Mouse (Mus musculus): ENCODE data around the gene Elmsan1.

Gene Elmsan1

GRCm38 (mm10) chr12:84192741-84193641, 25.7 kb downstream of the Elmsan1 start:
- peak; percentile 68 for DNase-seq (ENCODE audit: low spot score)

- no peak for DNase-seq (ENCODE audit: low spot score)
These were observed 26.4 kb downstream of the Elmsan1 start for GRCm38 (mm10) chr12:84192280-84192679.

DNA sequence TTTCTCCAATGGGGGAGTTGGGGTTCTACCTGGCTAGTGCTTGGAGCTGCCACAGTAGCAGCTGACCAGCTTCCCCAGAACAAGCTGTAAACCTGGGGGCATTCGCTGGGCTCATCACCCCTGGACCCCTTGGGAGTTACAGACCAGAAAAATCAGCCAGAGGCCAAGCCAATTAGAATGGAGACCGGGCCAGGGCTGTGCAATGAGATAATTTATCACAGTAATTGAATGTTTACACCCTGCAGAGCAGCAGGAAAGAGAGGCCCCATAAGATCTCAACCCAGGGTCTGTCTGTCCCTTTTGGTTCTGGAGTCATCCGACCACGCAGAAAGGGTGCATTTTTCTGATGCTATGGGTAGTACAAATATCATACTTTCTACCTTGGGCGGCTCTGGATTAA, 26.9 kb downstream of the Elmsan1 start:
- no peak for DNase-seq (ENCODE audit: low spot score)

DNA sequence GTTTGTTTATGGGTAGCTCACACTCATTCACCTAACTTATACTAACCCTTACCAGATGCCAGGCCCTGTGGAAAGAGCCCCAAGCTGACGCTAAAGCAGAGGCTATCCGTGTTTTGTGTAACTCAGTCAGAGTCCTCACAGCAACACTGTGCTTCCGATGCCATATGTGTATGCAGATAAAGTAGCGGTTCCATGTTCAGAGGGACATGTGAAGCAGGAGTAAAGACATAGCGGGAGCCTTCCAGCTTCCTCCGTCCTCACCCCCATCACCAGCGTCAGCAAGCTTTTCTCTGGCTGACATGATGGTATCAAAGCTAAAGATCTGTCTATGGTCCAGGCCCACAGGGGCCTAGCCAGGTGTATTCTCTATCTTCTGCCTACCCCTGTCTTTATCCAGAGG, 27.5 kb downstream of the Elmsan1 start:
- no peak for DNase-seq (ENCODE audit: low spot score)

GRCm38 (mm10) chr12:84190151-84190820, 28.4 kb downstream of the Elmsan1 start:
- no peak for DNase-seq (ENCODE audit: low spot score)

- DNase-seq (ENCODE audit: low spot score), result no peak
These were observed 29.7 kb downstream of the Elmsan1 start for GRCm38 (mm10) chr12:84188881-84189444.

GRCm38 (mm10) chr12:84187752-84188601, 30.7 kb downstream of the Elmsan1 start:
- DNase-seq (ENCODE audit: low spot score), result no peak

DNA sequence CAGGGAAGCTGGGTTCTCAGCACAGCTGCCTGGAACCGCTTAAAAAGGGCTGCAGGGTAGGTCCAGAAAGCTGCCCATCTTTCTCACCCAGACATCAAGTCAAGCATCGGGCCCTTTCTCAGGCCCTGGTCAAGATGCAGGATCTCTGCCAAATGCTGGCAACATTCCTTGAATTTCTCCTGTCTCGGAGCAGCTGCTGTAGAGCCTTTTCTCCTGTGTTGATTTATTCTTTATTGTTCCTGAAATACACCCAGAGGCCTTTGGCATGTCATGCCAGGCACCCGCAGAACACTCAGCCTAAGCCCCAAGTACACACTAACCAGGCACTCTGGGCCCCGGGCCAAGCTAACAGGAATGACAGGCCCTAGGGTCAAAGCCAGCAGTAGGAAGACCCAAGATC, 31.7 kb downstream of the Elmsan1 start:
- DNase-seq (ENCODE audit: low spot score), result no peak

GRCm38 (mm10) chr12:84186536-84186935, 32.1 kb downstream of the Elmsan1 start:
- DNase-seq (ENCODE audit: low spot score), result no peak

GRCm38 (mm10) chr12:84185547-84185946, 33.1 kb downstream of the Elmsan1 start:
- DNase-seq (ENCODE audit: low spot score), result no peak

DNA sequence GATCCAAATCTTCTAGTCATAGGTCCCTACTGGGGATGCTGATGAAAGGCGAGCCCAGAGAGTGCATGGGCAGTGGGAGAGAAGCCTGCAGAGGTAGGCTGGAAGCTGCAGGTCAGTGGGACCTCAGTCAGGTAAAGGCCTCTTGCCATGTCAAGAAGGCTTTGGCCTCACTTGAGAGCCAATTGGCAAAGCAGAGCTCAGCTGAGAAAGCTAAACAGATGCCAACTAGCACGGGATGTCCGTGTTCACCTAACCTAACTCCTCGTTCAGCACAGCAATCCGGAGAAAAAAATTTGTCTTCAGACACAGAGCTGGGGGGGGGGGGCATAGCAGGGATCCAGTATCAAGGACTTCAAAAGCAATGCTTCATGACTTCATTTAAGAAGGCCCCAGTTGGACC, 33.7 kb downstream of the Elmsan1 start:
- DNase-seq (ENCODE audit: low spot score), result no peak

GRCm38 (mm10) chr12:84181999-84182398, 36.7 kb downstream of the Elmsan1 start:
- no peak for DNase-seq (ENCODE audit: low spot score)

GRCm38 (mm10) chr12:84180701-84181435, 37.8 kb downstream of the Elmsan1 start:
- DNase-seq (ENCODE audit: low spot score), result no peak

- no peak for DNase-seq (ENCODE audit: low spot score)
These were observed 38.6 kb downstream of the Elmsan1 start for GRCm38 (mm10) chr12:84180090-84180489.

DNA sequence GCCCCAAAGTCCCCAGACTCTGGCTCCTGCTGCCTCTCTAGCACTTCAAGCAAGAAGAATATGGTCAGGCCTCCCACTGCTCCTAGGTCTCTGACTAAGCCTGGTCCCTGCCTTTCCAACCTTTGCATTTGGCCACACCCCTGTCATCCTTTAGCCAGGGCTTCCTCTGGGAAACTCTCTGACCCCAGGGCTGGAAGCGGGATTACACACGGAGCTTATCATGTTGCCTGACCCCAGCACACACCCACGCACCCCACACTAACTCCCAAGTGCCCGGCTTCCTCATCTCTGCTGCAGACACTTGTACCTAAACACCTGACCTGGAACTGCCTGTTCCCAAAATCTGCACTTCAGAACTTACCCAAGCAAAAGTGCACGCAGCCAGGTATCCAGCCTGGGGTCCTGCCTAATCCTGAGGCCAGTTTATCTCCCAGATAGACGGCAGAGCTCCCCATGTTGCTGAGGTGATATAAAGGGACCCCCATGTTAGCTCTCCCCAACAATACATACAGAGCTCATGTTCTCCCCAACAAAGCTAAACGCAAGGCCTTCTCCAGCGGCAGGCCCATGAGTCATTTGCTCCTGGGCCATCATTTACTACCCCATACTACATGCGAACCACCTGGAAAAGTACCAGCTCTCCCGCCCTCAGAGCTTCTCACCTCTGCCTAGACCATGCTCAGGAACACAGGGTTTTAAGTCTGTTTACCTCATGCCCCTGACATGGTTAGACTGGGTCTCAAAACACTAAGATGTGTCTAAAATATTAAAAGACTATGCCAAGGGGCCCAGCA, 39.8 kb downstream of the Elmsan1 start:
- DNase-seq (ENCODE audit: low spot score), result no peak

DNA sequence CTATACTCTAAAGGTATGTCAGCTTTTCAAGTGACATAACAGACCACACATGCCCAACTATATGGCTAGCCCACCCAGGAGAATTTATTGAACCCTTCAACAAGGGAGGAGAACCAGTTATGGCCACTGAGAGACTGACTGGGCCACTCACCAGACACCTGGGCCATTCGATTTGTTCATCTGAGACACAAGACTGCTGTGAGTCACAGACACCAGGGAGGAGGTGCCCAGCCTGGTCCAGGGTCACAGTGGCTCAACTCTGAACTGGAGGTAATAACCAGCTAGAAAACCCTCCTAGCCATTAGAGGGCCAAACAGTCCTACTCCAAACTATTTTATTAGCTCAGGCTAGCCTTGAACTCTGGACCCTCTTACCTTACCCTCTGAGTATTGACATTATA, 40.6 kb downstream of the Elmsan1 start:
- no peak for DNase-seq (ENCODE audit: low spot score)

GRCm38 (mm10) chr12:84176886-84177765, 41.6 kb downstream of the Elmsan1 start:
- DNase-seq (ENCODE audit: low spot score), result no peak

DNA sequence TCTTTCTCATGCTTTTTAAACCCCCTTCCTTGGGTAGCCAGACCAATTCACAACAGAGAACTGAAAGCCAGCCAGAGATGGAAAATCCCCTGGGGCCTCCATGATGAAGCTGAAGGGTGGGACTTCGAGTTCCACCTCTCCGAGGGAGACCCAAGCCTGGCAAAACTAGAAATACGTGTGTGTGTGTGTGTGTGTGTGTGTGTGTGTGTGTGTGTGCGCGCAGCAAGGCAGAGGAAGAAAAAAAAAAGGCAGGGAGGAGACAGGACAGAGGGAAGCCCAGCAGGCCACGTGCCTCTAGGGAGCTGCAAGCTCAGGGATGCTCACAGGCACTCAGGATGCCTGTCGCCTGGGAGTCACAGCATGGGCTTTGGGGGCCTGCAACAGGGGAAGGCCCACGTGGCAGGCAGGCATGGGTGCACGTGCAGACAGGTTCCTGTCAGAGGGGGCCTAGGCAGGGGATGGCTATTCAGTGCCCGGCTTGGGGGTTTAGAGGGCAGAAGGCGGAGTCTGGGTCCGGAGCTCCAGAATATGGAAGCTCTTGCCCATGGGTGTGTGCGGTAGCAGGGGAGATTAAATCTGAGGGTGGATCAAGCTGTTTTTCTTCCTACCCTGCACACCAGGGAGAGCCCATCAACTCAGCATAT, 42.4 kb downstream of the Elmsan1 start:
- DNase-seq (ENCODE audit: low spot score), result no peak

GRCm38 (mm10) chr12:84175659-84176061, 43.0 kb downstream of the Elmsan1 start:
- DNase-seq (ENCODE audit: low spot score), result peak; percentile 92

Measured in yolk sac, embryonic 10.5 days (tissue).